Mouse (Mus musculus): Measurements from ENCODE around the gene Ccdc126. TPM values are rescaled to one million over a fixed set of nuclear protein-coding genes. Genes with fewer than 3 reads are reported as not detected.
A peak's percentile ranks its signal among the peaks of the same experiment; 100 is the strongest.

Gene Ccdc126
- polyA plus RNA-seq, 1 experiment from 2014 or later = 3.0 TPM

DNA sequence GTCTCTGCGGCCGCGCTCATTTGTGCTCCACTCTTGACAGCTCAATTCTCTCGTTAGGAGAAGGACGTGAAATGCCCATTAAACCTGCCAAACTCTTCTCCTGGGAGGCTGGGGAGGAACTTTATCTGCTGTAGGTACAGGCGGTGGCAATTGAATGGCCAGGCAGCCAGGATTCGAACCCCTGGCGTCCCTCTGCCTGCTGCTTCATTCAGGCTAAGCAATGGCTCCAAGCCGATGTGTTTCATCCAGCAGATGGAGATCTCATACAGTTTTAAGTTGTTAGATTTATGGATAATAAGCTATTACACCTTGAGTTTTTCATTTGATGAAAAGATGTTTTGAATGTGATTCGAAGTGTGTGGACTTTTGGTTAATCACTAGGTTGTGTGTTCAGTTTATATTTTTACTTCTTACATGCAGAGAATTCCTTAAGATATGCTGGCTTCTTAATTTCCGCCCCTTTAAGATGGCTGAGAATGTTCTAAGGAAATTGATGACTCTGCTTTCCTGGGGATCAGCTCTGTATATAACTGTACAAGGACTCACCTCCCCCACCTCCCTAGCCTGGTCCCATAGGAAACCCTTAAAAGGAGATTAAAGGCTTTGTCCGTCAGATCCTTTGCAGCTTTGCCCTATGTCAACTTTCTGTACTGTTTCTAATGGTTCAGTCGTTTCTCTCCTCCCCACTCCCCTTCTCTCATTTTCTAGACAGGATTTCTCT, 681 bp downstream of the Ccdc126 start:
- ATAC-seq (ENCODE audit: low read depth) = no peak
- no peak for DNase-seq
- Histone ChIP-seq H3K4me2 (peak overlapping the region; percentile 88), H3K9me3 (replicated peaks) (no peaks in the 10 kb centered on the region), H3K4me1 (replicated peaks) (peaks cover 23% of the 10 kb centered on the region), H3K27me3 (no peaks in the 10 kb centered on the region), H3K9ac (peak overlapping the region; percentile 78), H3K36me3 (no peaks in the 10 kb centered on the region), H3K4me3 (replicated peaks) (peak overlapping the region; percentile 74), H3K27ac (peak overlapping the region; percentile 73)
- WGBS (ENCODE audit: insufficient replicate concordance) = 16% methylated on average over 13 of the region's 13 CpGs

DNA sequence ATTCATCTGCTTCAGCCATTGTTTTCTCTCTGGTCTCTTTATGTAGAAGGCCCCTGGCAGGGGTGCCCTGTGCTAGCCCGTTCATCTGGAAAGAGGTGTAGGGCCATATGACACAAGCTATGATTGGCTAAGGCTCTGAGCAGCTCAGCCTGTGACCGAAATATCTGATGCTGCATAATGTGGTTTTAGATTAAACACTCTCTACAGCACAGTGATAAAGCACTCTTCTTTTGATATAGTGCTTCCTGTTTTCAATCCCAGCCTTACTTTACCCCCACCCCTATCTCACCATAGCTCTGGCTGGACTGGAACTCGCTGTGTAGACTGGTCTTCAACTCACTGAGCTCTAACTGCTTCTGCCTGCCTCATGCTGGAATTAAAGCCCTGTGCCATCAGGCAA, 2.3 kb downstream of the Ccdc126 start:
- no peaks in the 10 kb centered on the region for H3K36me3 ChIP-seq
- H3K4me2 ChIP-seq = no peak overlapping the region
- no peak overlapping the region for H3K27ac ChIP-seq
- DNase-seq (no peak), ATAC-seq (ENCODE audit: low read depth) (no peak)
- H3K27me3 ChIP-seq = no peaks in the 10 kb centered on the region
- no peaks in the 10 kb centered on the region for H3K9me3 ChIP-seq (replicated peaks)
- 22% methylated on average over 3 of the region's 3 CpGs for WGBS (ENCODE audit: insufficient replicate concordance)
- no peak overlapping the region for H3K4me3 ChIP-seq (replicated peaks)
- peaks cover 23% of the 10 kb centered on the region for H3K4me1 ChIP-seq (replicated peaks)
- H3K9ac ChIP-seq = no peak overlapping the region

DNA sequence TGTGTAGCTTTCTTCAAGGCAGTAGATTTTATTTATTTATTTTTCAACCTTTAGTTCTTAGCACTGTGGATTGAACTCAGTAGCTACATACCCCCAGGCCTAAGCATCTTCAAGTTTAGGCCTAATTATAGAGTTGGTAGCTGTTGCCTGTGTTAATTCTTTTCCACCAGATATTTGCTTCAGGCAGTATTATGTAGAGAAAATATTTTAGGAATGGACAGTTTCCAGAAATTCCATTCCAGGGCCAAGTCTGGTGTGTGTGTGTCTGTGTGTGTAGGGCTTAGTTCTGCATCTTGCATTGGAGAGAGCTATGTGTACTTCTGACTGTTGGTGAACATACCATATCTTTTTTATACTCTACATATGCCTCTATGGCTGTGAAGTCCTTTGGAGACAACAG, 3.0 kb downstream of the Ccdc126 start:
- H3K4me3 ChIP-seq (replicated peaks) = no peak overlapping the region
- H3K9ac ChIP-seq = no peak overlapping the region
- peaks cover 23% of the 10 kb centered on the region for H3K4me1 ChIP-seq (replicated peaks)
- ATAC-seq (ENCODE audit: low read depth) (no peak), DNase-seq (no peak)
- no peaks in the 10 kb centered on the region for H3K27me3 ChIP-seq
- H3K27ac ChIP-seq = no peak overlapping the region
- no peak overlapping the region for H3K4me2 ChIP-seq
- no peaks in the 10 kb centered on the region for H3K9me3 ChIP-seq (replicated peaks)
- no peaks in the 10 kb centered on the region for H3K36me3 ChIP-seq

DNA sequence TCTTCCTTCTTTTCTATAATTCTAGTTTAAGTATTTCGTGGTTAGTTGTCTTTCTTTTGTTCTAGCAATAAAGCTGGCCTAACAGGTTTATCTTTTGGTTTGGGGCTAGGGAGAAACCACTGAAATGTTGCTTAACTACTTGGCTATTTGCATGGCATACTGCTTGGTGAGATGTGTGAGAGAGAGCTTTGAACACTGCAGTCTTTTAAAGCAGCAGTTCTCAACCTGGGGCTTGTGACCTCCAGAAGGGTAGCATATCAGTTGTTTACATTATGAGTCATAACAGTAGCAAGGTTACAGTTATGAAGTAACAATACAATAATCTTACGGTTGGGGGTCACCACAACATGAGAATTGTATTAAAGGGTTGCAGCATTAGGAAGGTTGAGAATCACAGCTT, 3.9 kb downstream of the Ccdc126 start:
- DNase-seq (no peak), ATAC-seq (ENCODE audit: low read depth) (no peak)
- H3K27me3 ChIP-seq = no peaks in the 10 kb centered on the region
- no peak overlapping the region for H3K4me2 ChIP-seq
- WGBS (ENCODE audit: insufficient replicate concordance) = 50% methylated on average over 2 of the region's 2 CpGs
- no peak overlapping the region for H3K27ac ChIP-seq
- no peak overlapping the region for H3K4me3 ChIP-seq (replicated peaks)
- peaks cover 23% of the 10 kb centered on the region for H3K4me1 ChIP-seq (replicated peaks)
- H3K9me3 ChIP-seq (replicated peaks) = no peaks in the 10 kb centered on the region
- H3K36me3 ChIP-seq = no peaks in the 10 kb centered on the region
- no peak overlapping the region for H3K9ac ChIP-seq

DNA sequence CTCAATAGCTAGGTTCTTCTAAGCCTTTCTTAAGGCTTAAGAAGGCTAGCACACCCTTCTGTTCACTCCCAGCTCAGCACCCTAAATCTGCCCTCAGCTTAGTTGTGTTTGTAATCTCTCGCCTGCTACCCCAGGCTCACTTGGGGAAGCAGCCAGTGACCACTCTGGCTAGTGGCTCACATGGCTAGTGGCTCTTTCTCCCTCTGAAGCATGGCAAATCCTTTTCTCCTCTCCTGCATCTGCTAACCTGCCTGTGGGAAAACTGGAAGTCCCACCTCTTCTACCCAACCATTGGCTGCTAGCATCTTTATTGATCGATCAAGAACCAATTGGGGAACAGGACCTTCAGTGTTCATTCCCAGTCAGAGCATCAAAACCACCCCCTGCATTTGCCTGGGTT, 5.5 kb downstream of the Ccdc126 start:
- WGBS (ENCODE audit: insufficient replicate concordance) = 54% methylated on average over 2 of the region's 2 CpGs
- H3K9ac ChIP-seq = no peak overlapping the region
- H3K4me1 ChIP-seq (replicated peaks) = peaks cover 20% of the 10 kb centered on the region
- ATAC-seq (ENCODE audit: low read depth) = no peak
- DNase-seq = no peak
- H3K27me3 ChIP-seq = no peaks in the 10 kb centered on the region
- H3K9me3 ChIP-seq (replicated peaks) = no peaks in the 10 kb centered on the region
- no peak overlapping the region for H3K27ac ChIP-seq
- no peaks in the 10 kb centered on the region for H3K36me3 ChIP-seq
- H3K4me3 ChIP-seq (replicated peaks) = no peak overlapping the region
- no peak overlapping the region for H3K4me2 ChIP-seq

DNA sequence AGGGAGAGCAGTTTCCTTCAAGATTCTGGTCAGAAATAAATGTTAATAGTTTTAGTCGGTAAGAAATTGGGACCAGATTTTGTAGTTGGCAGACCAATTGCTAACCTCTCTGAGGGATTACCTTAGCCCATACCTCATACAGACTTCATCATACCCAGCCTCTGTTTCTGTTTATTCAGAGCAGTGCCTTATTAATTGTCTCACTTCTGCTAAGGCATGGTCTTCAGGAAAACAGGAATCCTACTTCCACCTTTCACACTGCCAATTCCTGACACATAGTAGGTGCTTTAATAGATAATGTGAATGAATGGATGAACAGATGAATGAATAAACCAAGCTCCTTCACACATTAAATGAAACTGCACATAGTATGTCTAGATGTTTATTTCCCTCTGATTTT, 6.2 kb downstream of the Ccdc126 start:
- ATAC-seq (ENCODE audit: low read depth) = no peak
- Histone ChIP-seq H3K36me3 (no peaks in the 10 kb centered on the region), H3K9ac (no peak overlapping the region), H3K9me3 (replicated peaks) (no peaks in the 10 kb centered on the region), H3K4me2 (no peak overlapping the region), H3K27me3 (no peaks in the 10 kb centered on the region), H3K27ac (no peak overlapping the region), H3K4me1 (replicated peaks) (peaks cover 12% of the 10 kb centered on the region), H3K4me3 (replicated peaks) (no peak overlapping the region)
- WGBS (ENCODE audit: insufficient replicate concordance) = 50% methylated on average over 1 of the region's 1 CpGs
- DNase-seq = no peak

DNA sequence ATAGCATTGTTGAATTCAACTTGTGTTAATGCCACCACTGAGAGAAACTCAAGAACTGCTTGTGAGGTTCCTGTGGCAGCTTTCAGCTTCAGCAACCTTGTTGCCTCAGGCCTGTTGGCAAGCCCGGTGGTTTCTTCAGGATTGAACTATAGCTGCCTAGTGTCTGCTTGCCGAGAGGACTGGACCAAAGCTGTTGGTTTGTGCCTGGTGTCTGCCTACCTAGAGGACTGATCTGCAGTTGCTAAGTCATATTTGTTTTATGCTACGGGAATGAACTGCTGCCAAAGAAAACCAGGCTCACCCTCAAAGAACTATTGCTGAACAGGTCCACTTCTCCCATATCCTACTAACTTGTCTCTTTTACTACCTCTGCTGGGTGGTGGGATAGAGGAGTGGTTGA, 7.8 kb downstream of the Ccdc126 start:
- H3K4me3 ChIP-seq (replicated peaks) = no peak overlapping the region
- 0 out of 2 replicates have a peak, but pooled peaks cover 2% of the 10 kb centered on the region for H3K4me1 ChIP-seq (replicated peaks)
- ATAC-seq (ENCODE audit: low read depth) (no peak), DNase-seq (no peak)
- H3K9ac ChIP-seq = no peak overlapping the region
- WGBS (ENCODE audit: insufficient replicate concordance) = 60% methylated on average over 3 of the region's 3 CpGs
- no peak overlapping the region for H3K4me2 ChIP-seq
- H3K9me3 ChIP-seq (replicated peaks) = no peaks in the 10 kb centered on the region
- H3K27me3 ChIP-seq = no peaks in the 10 kb centered on the region
- no peaks in the 10 kb centered on the region for H3K36me3 ChIP-seq
- H3K27ac ChIP-seq = no peak overlapping the region

DNA sequence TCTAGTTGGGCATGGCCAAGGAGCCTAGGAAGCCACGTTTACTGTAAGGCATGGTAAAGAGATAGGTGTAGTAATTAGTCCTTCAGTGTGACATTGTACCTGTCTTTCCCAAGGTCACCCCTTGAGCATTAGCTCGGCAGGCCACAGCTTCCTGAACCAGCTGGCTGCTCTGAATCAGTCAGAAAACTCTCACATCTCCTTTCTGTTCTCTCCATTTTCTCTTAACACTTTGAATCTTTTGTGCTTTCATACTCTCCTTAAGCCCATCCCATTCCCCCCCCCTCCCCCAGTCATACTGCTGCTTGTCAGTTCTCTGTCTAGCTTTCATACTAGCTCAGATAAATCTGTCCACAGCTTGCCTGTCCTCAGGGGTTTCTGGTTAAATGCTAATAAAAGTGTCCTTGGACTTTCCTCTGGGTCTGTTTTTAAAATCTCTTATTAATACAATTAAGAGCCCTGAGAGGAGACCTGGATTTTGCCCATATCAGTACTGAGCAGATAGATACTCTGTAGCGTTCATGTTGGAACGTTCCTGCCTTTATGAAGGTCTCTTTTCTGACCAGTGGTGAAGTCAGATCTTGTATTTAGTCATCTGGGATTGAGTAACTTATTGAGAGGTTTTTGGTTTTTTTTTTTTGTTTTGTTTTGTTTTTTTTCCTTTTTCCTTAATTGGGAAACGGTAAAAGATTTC, 12.4 kb downstream of the Ccdc126 start:
- WGBS (ENCODE audit: insufficient replicate concordance) = 48% methylated on average over 5 of the region's 5 CpGs
- Histone ChIP-seq H3K27ac (no peak overlapping the region), H3K9ac (no peak overlapping the region), H3K4me1 (replicated peaks) (no peaks in the 10 kb centered on the region), H3K36me3 (no peaks in the 10 kb centered on the region), H3K27me3 (no peaks in the 10 kb centered on the region), H3K4me3 (replicated peaks) (no peak overlapping the region), H3K4me2 (no peak overlapping the region), H3K9me3 (replicated peaks) (no peaks in the 10 kb centered on the region)
- no peak for ATAC-seq (ENCODE audit: low read depth)
- DNase-seq = no peak

DNA sequence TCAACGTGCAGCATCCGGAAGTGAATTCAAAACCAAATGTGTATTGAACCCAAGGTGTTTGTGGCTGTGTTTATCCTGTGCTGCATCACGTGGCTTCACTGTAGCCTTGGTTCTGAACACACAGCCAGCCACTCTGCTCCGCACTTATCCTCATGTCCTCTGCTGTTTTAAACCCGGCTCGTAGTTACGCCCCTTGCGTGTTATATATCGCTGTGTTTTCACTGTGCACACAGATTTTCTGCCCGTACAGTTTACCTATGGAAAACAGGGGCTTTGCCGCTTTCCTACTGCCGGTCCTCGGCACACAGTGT, 12.9 kb downstream of the Ccdc126 start:
- 58% methylated on average over 13 of the region's 13 CpGs for WGBS (ENCODE audit: insufficient replicate concordance)
- Histone ChIP-seq H3K9me3 (replicated peaks) (no peaks in the 10 kb centered on the region), H3K9ac (no peak overlapping the region), H3K4me3 (replicated peaks) (no peak overlapping the region), H3K36me3 (no peaks in the 10 kb centered on the region), H3K4me2 (no peak overlapping the region; the same call in 1 of the 2 replicates), H3K27ac (no peak overlapping the region), H3K4me1 (replicated peaks) (no peaks in the 10 kb centered on the region), H3K27me3 (no peaks in the 10 kb centered on the region)
- DNase-seq (no peak), ATAC-seq (ENCODE audit: low read depth) (no peak)

DNA sequence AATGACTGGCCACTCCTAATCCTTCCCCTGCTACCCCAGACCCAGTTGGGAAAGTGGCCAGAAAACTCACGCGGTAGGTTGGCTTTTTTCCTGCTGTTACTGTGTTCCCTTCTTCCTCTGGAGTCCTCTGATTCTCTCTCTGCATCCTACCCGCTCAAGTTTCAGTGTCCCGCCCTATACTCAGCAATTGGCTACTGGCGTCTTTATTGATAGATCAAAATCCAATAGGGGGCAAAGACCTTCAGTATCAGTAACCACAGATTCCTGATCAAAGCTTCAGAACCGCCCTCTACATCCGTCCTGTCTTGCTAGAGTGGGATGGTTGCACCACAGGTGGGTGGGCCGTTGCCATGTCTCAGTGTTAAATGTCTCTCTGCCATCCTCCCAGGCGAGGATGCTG, 19.5 kb downstream of the Ccdc126 start:
- DNase-seq (no peak), ATAC-seq (ENCODE audit: low read depth) (no peak)
- H3K9me3 ChIP-seq (replicated peaks) = no peaks in the 10 kb centered on the region
- H3K36me3 ChIP-seq = no peaks in the 10 kb centered on the region
- no peaks in the 10 kb centered on the region for H3K27me3 ChIP-seq
- H3K4me1 ChIP-seq (replicated peaks) = no peaks in the 10 kb centered on the region
- H3K9ac ChIP-seq = no peak overlapping the region
- 51% methylated on average over 9 of the region's 9 CpGs for WGBS (ENCODE audit: insufficient replicate concordance)
- H3K27ac ChIP-seq = no peak overlapping the region
- H3K4me3 ChIP-seq (replicated peaks) = no peak overlapping the region
- H3K4me2 ChIP-seq = no peak overlapping the region

DNA sequence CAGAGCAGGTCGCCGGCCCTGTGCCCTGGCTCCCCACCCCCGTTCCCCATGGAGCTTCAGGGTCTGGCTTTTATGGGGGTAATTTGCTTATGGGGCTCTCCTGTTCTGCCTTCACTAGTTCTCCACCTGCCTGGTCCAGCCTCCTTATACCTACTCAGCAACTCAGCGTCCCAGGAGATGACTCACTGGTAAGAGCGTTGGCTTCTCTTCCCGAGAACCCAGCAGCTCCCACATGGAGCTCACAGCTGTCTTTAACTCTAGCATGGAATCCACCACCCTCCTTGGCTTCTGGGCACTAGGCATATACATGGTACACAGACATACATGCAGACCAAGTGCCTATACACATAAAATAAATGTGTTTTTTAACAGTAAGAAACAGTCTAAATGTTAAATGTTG, 20.1 kb downstream of the Ccdc126 start:
- Histone ChIP-seq H3K9me3 (replicated peaks) (no peaks in the 10 kb centered on the region), H3K4me2 (no peak overlapping the region), H3K36me3 (no peaks in the 10 kb centered on the region), H3K4me1 (replicated peaks) (no peaks in the 10 kb centered on the region), H3K9ac (no peak overlapping the region), H3K27me3 (no peaks in the 10 kb centered on the region), H3K27ac (no peak overlapping the region), H3K4me3 (replicated peaks) (no peak overlapping the region)
- 56% methylated on average over 6 of the region's 6 CpGs for WGBS (ENCODE audit: insufficient replicate concordance)
- DNase-seq = no peak
- no peak for ATAC-seq (ENCODE audit: low read depth)
